Mouse (Mus musculus) kidney, adult 2 months (tissue): Measurements from ENCODE around the gene Syt9. TPM values are rescaled to one million over a fixed set of nuclear protein-coding genes. Genes with fewer than 3 reads are reported as not detected.

Experiments
- DNase-seq: peaks from one replicate; pipeline ENCODE4 v3.0.0; 2021
- H3K27ac ChIP-seq: fragments of 200-500 bp; 2 replicates; pipeline ENCODE4 v1.5.1; 2012; ENCODE audit warnings: low read depth, low read length, control low read depth, inconsistent platforms; ENCODE audit not compliant: insufficient read depth
- H3K27me3 ChIP-seq: fragments of 200-500 bp; replicated peaks from 2 replicates; pipeline ENCODE4 v1.6.1; 2012; ENCODE audit warnings: mild to moderate bottlenecking, moderate library complexity, low read length, inconsistent platforms; ENCODE audit not compliant: control insufficient read depth, insufficient read depth
- H3K36me3 ChIP-seq: fragments of 200-500 bp; 2 replicates; pipeline ENCODE4 v1.6.1; 2012; ENCODE audit warnings: mild to moderate bottlenecking, moderate library complexity, low read length, inconsistent platforms; ENCODE audit not compliant: control insufficient read depth, insufficient read depth
- H3K4me1 ChIP-seq: fragments of 200-500 bp; 2 replicates; pipeline ENCODE4 v1.6.1; 2011; ENCODE audit warnings: low read length; ENCODE audit not compliant: control insufficient read depth, insufficient read depth
- H3K4me3 ChIP-seq: fragments of 200-500 bp; 2 replicates; pipeline ENCODE4 v1.5.1; 2011; ENCODE audit warnings: mild to moderate bottlenecking, low read depth, low read length, control low read depth; ENCODE audit not compliant: insufficient read depth
- CTCF ChIP-seq: fragments of 200-500 bp; conservative IDR thresholded peaks from 2 replicates; pipeline ENCODE4 v1.5.1; 2011; ENCODE audit warnings: low read depth, mild to moderate bottlenecking, control low read depth, low read length, moderate library complexity, mixed read lengths; ENCODE audit not compliant: insufficient read depth, insufficient read length
- POLR2A ChIP-seq: fragments of 200-500 bp; IDR thresholded peaks from one replicate; pipeline ENCODE4 v1.6.1; 2011; ENCODE audit warnings: low read depth, low read length, control low read depth
- WGBS: fragments of 180-500 bp; shearing (Covaris S2); methylation state at CpG from one replicate; pipeline ENCODE4 v1.1.7; 2018; 5-methylcytosine and 5-hydroxymethylcytosine counted together
- polyA plus RNA-seq: library from polyadenylated mRNA; depleted of rRNA; stranded (reverse); fragments of >200 nt; gene quantifications from 2 replicates; pipeline ENCODE4 v1.2.3, GENCODE M21; 2012

The Syt9 gene
- polyA plus RNA-seq, 1 experiment = 1.1 TPM

GRCm38 (mm10) chr7:107414928-107415327, 44.4 kb downstream of the Syt9 start:
- no peaks in the 10 kb centered on the region for H3K27me3 ChIP-seq
- TF ChIP-seq CTCF (no peak), POLR2A (no peak)
- WGBS = 86% methylated on average over 6 of the region's 6 CpGs
- H3K4me3 ChIP-seq = no peak overlapping the region
- no peak for DNase-seq
- no peak overlapping the region for H3K27ac ChIP-seq
- no peaks in the 10 kb centered on the region for H3K4me1 ChIP-seq
- H3K36me3 ChIP-seq = no peaks in the 10 kb centered on the region

GRCm38 (mm10) chr7:107417043-107417850, 46.7 kb downstream of the Syt9 start:
- WGBS = 45% methylated on average over 3 of the region's 3 CpGs
- Histone ChIP-seq H3K27ac (no peak overlapping the region), H3K4me3 (no peak overlapping the region), H3K4me1 (no peaks in the 10 kb centered on the region), H3K27me3 (no peaks in the 10 kb centered on the region), H3K36me3 (no peaks in the 10 kb centered on the region)
- DNase-seq = no peak
- TF ChIP-seq POLR2A (no peak), CTCF (no peak)

GRCm38 (mm10) chr7:107437381-107437780, 66.9 kb downstream of the Syt9 start:
- WGBS = 90% methylated on average over 3 of the region's 3 CpGs
- H3K4me3 ChIP-seq = no peak overlapping the region

GRCm38 (mm10) chr7:107444579-107444978, 74.1 kb downstream of the Syt9 start:
- no peak for DNase-seq
- Histone ChIP-seq H3K4me1 (no peaks in the 10 kb centered on the region), H3K4me3 (no peak overlapping the region), H3K27ac (no peak overlapping the region), H3K36me3 (no peaks in the 10 kb centered on the region), H3K27me3 (no peaks in the 10 kb centered on the region)
- TF ChIP-seq CTCF = no peak
- no peak for TF ChIP-seq POLR2A

More at GRCm38 (mm10) chr7:107437381-107437780, 66.9 kb downstream of the Syt9 start:
- no peaks in the 10 kb centered on the region for H3K4me1 ChIP-seq
- H3K27me3 ChIP-seq = no peaks in the 10 kb centered on the region
- no peak overlapping the region for H3K27ac ChIP-seq
- H3K36me3 ChIP-seq = no peaks in the 10 kb centered on the region
- no peak for DNase-seq
- no peak for TF ChIP-seq CTCF
- TF ChIP-seq POLR2A = no peak

GRCm38 (mm10) chr7:107454660-107455059, 84.1 kb downstream of the Syt9 start:
- no peak overlapping the region for H3K27ac ChIP-seq
- WGBS = 27% methylated on average over 2 of the region's 2 CpGs

GRCm38 (mm10) chr7:107455118-107455521, 84.6 kb downstream of the Syt9 start:
- Histone ChIP-seq H3K36me3 (no peaks in the 10 kb centered on the region), H3K4me3 (no peak overlapping the region), H3K4me1 (no peaks in the 10 kb centered on the region), H3K27me3 (no peaks in the 10 kb centered on the region), H3K27ac (no peak overlapping the region)
- 20% methylated on average over 5 of the region's 5 CpGs for WGBS
- peak; percentile 15 for DNase-seq
- TF ChIP-seq CTCF (no peak), POLR2A (no peak)

More at GRCm38 (mm10) chr7:107454660-107455059, 84.1 kb downstream of the Syt9 start:
- no peak overlapping the region for H3K4me3 ChIP-seq
- no peaks in the 10 kb centered on the region for H3K4me1 ChIP-seq
- no peaks in the 10 kb centered on the region for H3K27me3 ChIP-seq
- DNase-seq = no peak
- no peaks in the 10 kb centered on the region for H3K36me3 ChIP-seq
- TF ChIP-seq CTCF (no peak), POLR2A (no peak)

- TF ChIP-seq POLR2A (no peak), CTCF (no peak)
- no peak for DNase-seq
- H3K27ac ChIP-seq = no peak overlapping the region
- H3K4me1 ChIP-seq = no peaks in the 10 kb centered on the region
- H3K36me3 ChIP-seq = no peaks in the 10 kb centered on the region
- no peaks in the 10 kb centered on the region for H3K27me3 ChIP-seq
- H3K4me3 ChIP-seq = no peak overlapping the region
- WGBS = 86% methylated on average over 4 of the region's 4 CpGs
Observed at GRCm38 (mm10) chr7:107461167-107461566, 90.6 kb downstream of the Syt9 start.
